8 mouse cellular contexts compared by ENCODE assay signal in genomic region chr2:25365091-25365761, GRCm38 (mm10). TPM values are rescaled to one million over a fixed set of nuclear protein-coding genes. Genes with fewer than 3 reads are reported as not detected.
DNase-seq lines count a peak whose midpoint lies in the region; ATAC-seq and TF ChIP-seq lines count a peak whose summit lies in the region.

Gene Uap1l1, minus strand, starts transcription at chr2:25365682.

- TF ChIP-seq POLR2A in myocyte (IDR thresholded peaks at IDR 0.05; ENCODE audit: insufficient read length, low read depth) = peak; percentile 97

- H3K9me3 ChIP-seq in embryonic facial prominence, embryonic 14.5 days (ENCODE audit: control insufficient read depth, low read length) = no peaks in the 10 kb centered on the region
- no peaks in the 10 kb centered on the region for H3K9me3 ChIP-seq in heart, embryonic 12.5 days (replicated peaks)
- H3K9me3 ChIP-seq in kidney, embryonic 16.5 days (ENCODE audit: low read length) = no peaks in the 10 kb centered on the region
- H3K9me3 ChIP-seq in liver, embryonic 12.5 days (replicated peaks) = no peaks in the 10 kb centered on the region

- ATAC-seq in embryonic facial prominence, embryonic 14.5 days (ENCODE audit: low read depth) = peak; percentile 73
- ATAC-seq in heart, embryonic 12.5 days (ENCODE audit: insufficient number of reproducible peaks, low FRiP score) = peak; percentile 84
- peak; percentile 89 for ATAC-seq in kidney, embryonic 16.5 days (ENCODE audit: low FRiP score, low TSS enrichment)
- ATAC-seq in liver, embryonic 12.5 days = peak; percentile 65

- H3K4me2 ChIP-seq in embryonic facial prominence, embryonic 14.5 days (ENCODE audit: low read depth, low read length) = peak within 1 kb of the TSS; percentile 99
- peak within 1 kb of the TSS; percentile 99 for H3K4me2 ChIP-seq in heart, embryonic 12.5 days
- H3K4me2 ChIP-seq in kidney, embryonic 16.5 days (replicated peaks; ENCODE audit: low read depth, low read length) = peak within 1 kb of the TSS; percentile 98
- peak within 1 kb of the TSS; percentile 97 for H3K4me2 ChIP-seq in liver, embryonic 12.5 days
- H3K4me2 ChIP-seq in myocyte (ENCODE audit: low read depth) = peak within 1 kb of the TSS; percentile 94

- H3ac ChIP-seq in myocyte (ENCODE audit: control insufficient read depth, insufficient read length) = peak within 1 kb of the TSS; percentile 17

- no peaks in the 10 kb centered on the region for H3K36me3 ChIP-seq in embryonic facial prominence, embryonic 14.5 days (ENCODE audit: control insufficient read depth, insufficient read depth, low read length)
- 0 out of 2 replicates have a peak, but pooled peaks cover 6% of the 10 kb centered on the region for H3K36me3 ChIP-seq in heart, embryonic 12.5 days
- no peaks in the 10 kb centered on the region for H3K36me3 ChIP-seq in kidney, embryonic 16.5 days (ENCODE audit: insufficient read depth, low read length)
- H3K36me3 ChIP-seq in liver, embryonic 12.5 days = peaks cover 15% of the 10 kb centered on the region
- peaks cover 3% of the 10 kb centered on the region for H3K36me3 ChIP-seq in myocyte (ENCODE audit: control insufficient read depth, insufficient read depth)

- peaks cover 18% of the 10 kb centered on the region for H3K27me3 ChIP-seq in embryonic facial prominence, embryonic 14.5 days (replicated peaks; ENCODE audit: control insufficient read depth, insufficient read depth, low read length)
- H3K27me3 ChIP-seq in heart, embryonic 12.5 days (replicated peaks) = peaks cover 44% of the 10 kb centered on the region
- no peaks in the 10 kb centered on the region for H3K27me3 ChIP-seq in kidney, embryonic 16.5 days (ENCODE audit: insufficient read depth, low read length)
- peaks cover 40% of the 10 kb centered on the region for H3K27me3 ChIP-seq in liver, embryonic 12.5 days (replicated peaks)
- no peaks in the 10 kb centered on the region for H3K27me3 ChIP-seq in myocyte (ENCODE audit: control insufficient read depth, insufficient read depth, insufficient read length)

- no peaks in the 10 kb centered on the region for H3K79me2 ChIP-seq in myocyte (ENCODE audit: control insufficient read depth, insufficient read depth)

- under 1% methylated on average over 24 of the region's 54 CpGs for WGBS in embryonic facial prominence, embryonic 14.5 days
- WGBS in heart, embryonic 12.5 days = under 1% methylated on average over 46 of the region's 54 CpGs
- under 1% methylated on average over 51 of the region's 54 CpGs for WGBS in kidney, embryonic 16.5 days
- WGBS in liver, embryonic 12.5 days (ENCODE audit: insufficient replicate concordance) = under 1% methylated on average over 52 of the region's 54 CpGs

- H3K9ac ChIP-seq in embryonic facial prominence, embryonic 14.5 days (ENCODE audit: low read depth, low read length) = peak within 1 kb of the TSS; percentile 70
- peak within 1 kb of the TSS; percentile 77 for H3K9ac ChIP-seq in heart, embryonic 12.5 days
- H3K9ac ChIP-seq in kidney, embryonic 16.5 days (replicated peaks; ENCODE audit: low read length) = peak within 1 kb of the TSS; percentile 83
- H3K9ac ChIP-seq in liver, embryonic 12.5 days = peak within 1 kb of the TSS; percentile 73

- no peaks in the 10 kb centered on the region for H3K4me1 ChIP-seq in embryonic facial prominence, embryonic 14.5 days (ENCODE audit: control insufficient read depth, insufficient read depth, low read length)
- H3K4me1 ChIP-seq in heart, embryonic 12.5 days (replicated peaks) = peaks cover 4% of the 10 kb centered on the region; the same call in 1 of the 2 replicates
- peaks cover 18% of the 10 kb centered on the region for H3K4me1 ChIP-seq in kidney, embryonic 16.5 days (ENCODE audit: insufficient read depth, low read length)
- H3K4me1 ChIP-seq in liver, embryonic 12.5 days = peaks cover 41% of the 10 kb centered on the region

- H3K27ac ChIP-seq in embryonic facial prominence, embryonic 14.5 days (replicated peaks; ENCODE audit: low read depth, low read length) = no peak within 1 kb of the TSS; the same call in 1 of the 2 replicates
- no peak within 1 kb of the TSS for H3K27ac ChIP-seq in heart, embryonic 12.5 days (ENCODE audit: poor library complexity, severe bottlenecking)
- peak within 1 kb of the TSS; percentile 36; the same call in 1 of the 2 replicates for H3K27ac ChIP-seq in kidney, embryonic 16.5 days (ENCODE audit: low read length)
- peak within 1 kb of the TSS; percentile 49; the same call in 1 of the 2 replicates for H3K27ac ChIP-seq in liver, embryonic 12.5 days

- DNase-seq in layer of hippocampus, adult 11-12 months (ENCODE audit: low spot score) = peak; percentile 76
- no peak for DNase-seq in layer of hippocampus, adult 9-10 months (ENCODE audit: low spot score)
- peak; percentile 85 for DNase-seq in embryonic facial prominence, embryonic 14.5 days (ENCODE audit: low spot score)
- peak; percentile 65 to 79 for DNase-seq in spleen, postnatal 4 days (ENCODE audit: low spot score in 2 of 2)

- H3K4me3 ChIP-seq in embryonic facial prominence, embryonic 14.5 days (ENCODE audit: low read depth, low read length) = peak within 1 kb of the TSS; percentile 68
- H3K4me3 ChIP-seq in heart, embryonic 12.5 days = peak within 1 kb of the TSS; percentile 67
- H3K4me3 ChIP-seq in kidney, embryonic 16.5 days (ENCODE audit: low read length) = peak within 1 kb of the TSS; percentile 75
- peak within 1 kb of the TSS; percentile 66 for H3K4me3 ChIP-seq in liver, embryonic 12.5 days
- peak within 1 kb of the TSS; percentile 43 for H3K4me3 ChIP-seq in myocyte

TF ChIP-seq in myocyte, 11 proteins besides CTCF, POLR2A, EP300 and RAD21:
- TF ChIP-seq TCF3 (IDR thresholded peaks at IDR 0.05; ENCODE audit: insufficient read length, low read depth) (peak; percentile 39), MYOG (IDR thresholded peaks at IDR 0.05; ENCODE audit: control insufficient read depth in 1 of 3, insufficient read depth in 1 of 3, insufficient read length in 2 of 3, low read depth in 2 of 3) (peak in 2 of 3 experiments; percentile 36 to 43), SRF (IDR thresholded peaks at IDR 0.05; ENCODE audit: control insufficient read depth, insufficient read length, low read depth) (no peak), REST (IDR thresholded peaks at IDR 0.05; ENCODE audit: insufficient read depth, insufficient read length) (peak; percentile 44), E2F4 (IDR thresholded peaks at IDR 0.05; ENCODE audit: insufficient read depth) (no peak), MYOD1 (IDR thresholded peaks at IDR 0.05; ENCODE audit: control insufficient read depth in 1 of 3, insufficient read length in 2 of 3, low read depth in 2 of 3) (peak in 2 of 3 experiments; percentile 40 to 53), CEBPB (IDR thresholded peaks at IDR 0.05; ENCODE audit: insufficient read depth, poor library complexity, severe bottlenecking) (no peak), POLR2AphosphoS2 (IDR thresholded peaks at IDR 0.05; ENCODE audit: insufficient read length, low read depth) (peak; percentile 94), TCF12 (IDR thresholded peaks at IDR 0.05; ENCODE audit: insufficient read depth, poor library complexity, severe bottlenecking) (no peak), MAX (IDR thresholded peaks at IDR 0.05; ENCODE audit: low read depth) (no peak), USF1 (IDR thresholded peaks at IDR 0.05; ENCODE audit: low read depth) (peak; percentile 67)

RNA-seq across cellular contexts. Expression of gene Uap1l1, which starts in this region (rescaled TPM):
- polyA plus RNA-seq in embryonic facial prominence, embryonic 14.5 days (2014; fragmentation: Nextera tagmentation; extraction: Ambion mirVana) = 20.8 and 20.9 TPM in 2 replicates
- 10.7 and 11.2 TPM in 2 replicates for polyA plus RNA-seq in heart, embryonic 12.5 days (2016; fragmentation: Nextera tagmentation; extraction: Ambion mirVana)
- 38.9 and 49.2 TPM in 2 replicates for polyA plus RNA-seq in kidney, embryonic 16.5 days (2015; fragmentation: Nextera tagmentation; extraction: Ambion mirVana)
- 13.5 and 14.0 TPM in 2 replicates for polyA plus RNA-seq in liver, embryonic 12.5 days (2016; fragmentation: Nextera tagmentation; extraction: Ambion mirVana)
- 68.3 TPM for polyA plus RNA-seq in myocyte (2012; fragmentation: generic; extraction: Trizol)

Comparison
In these comparisons a context has a peak if more than half of its experiments do, and no peak if none do; other contexts are left out.
1. H3K27ac ChIP-seq: peak in kidney, embryonic 16.5 days (single experiment) and liver, embryonic 12.5 days (single experiment); none in embryonic facial prominence, embryonic 14.5 days (single experiment) and heart, embryonic 12.5 days (single experiment).
2. Peak in every context shown above with its lines, with median percentiles within 50 percentile points of each other: ATAC-seq, H3K4me2 ChIP-seq, H3K4me3 ChIP-seq and H3K9ac ChIP-seq.